Mouse (Mus musculus) layer of hippocampus, adult 18-20 months (tissue): ENCODE results near the gene Fez1. TPM values are rescaled to one million over a fixed set of nuclear protein-coding genes. Genes with fewer than 3 reads are reported as not detected.

Experiments
- DNase-seq, 2 experiments: peaks; one replicate each; pipeline ENCODE4 v3.0.0; 2022; ENCODE audit warnings: low spot score in 2 of 2
- total RNA-seq, 2 experiments: library from RNA; stranded (reverse); gene quantifications; 2 replicates each; pipeline ENCODE4 v1.2.3; 2021

Fez1 gene
- total RNA-seq, 2 experiments from 2014 or later, result 274 to 280 TPM

DNA sequence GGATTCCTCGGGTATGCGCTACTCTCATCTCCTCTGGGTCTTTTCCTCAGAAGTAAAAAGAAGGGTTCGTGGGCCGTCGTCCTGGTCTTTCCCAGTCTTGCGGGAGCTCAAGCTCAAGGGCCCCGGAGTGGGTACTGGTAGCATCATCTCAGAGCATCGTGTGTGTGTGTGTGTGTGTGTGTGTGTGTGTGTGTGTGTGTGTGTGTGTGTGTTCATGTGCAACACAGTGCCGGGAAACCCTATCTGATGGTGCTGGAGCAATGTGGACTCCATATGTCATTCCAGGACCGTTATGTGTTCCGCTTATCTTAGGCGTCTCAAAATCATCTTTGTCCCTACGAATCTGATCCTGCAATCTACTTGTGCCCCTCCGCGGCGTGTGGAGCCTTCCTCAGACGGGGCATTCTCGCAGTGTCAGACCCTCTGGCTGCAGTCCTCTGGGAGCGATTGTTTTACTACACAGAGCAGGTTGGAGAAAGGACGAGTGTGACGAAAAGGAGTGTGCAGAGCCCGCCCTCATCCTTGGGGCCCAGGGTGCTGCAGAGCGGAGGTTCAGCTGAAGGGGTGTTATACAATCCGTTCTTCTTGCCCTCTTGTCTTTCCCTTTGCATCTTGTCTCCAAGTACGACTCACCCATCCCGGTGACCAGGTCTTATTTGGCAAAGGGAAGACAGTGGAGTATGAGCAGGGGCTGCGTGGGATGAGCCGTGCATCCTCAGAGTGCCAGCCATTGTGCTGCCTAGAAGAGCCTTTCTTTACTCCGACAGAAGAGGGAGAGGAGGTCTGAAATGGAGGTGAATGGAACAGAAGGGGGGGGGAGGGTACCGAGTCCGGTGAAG, 11.6 kb downstream of the Fez1 start:
- peak; percentile 42 to 68 for DNase-seq

DNA sequence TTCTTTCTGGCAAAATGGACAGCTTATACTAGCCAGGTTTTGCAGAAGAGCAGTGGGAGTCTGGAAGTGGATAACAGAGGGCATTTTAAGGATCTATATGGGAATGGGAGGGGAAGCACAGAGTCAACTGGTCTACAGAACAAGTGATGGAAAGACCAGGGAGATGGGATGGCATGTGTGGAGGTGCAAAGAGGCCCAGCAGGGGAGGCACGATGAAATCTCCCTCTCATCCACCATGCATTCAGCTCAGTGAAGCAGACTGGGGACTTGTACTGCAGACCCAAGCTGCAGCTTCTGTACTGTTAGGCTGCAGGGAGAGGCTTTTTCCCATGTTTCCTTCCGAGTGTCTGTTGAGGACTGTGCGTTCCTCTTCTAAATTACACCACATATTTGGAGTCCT, 12.2 kb downstream of the Fez1 start:
- DNase-seq, result no peak

DNA sequence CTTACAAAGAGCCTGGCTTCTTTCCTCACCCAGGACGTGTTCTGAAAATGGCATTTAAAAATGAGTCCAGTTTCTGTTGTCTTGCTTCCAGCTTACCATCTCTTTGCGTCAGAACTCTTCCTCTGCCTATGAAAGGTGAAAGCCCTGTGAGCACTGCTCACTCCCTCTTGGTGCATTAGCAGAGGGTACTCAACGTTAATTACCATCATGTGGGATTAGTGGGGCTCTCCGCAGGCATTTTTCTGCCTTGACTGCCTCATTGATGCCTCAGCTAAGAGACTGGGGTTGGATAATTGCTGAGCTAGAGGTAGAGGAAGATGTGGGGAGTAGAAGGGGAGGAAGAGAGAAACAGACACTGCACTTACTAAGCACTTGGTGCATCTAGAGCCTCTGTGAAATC, 24.7 kb downstream of the Fez1 start:
- no peak for DNase-seq

- DNase-seq, result no peak
Observed at GRCm38 (mm10) chr9:36848661-36849060, 27.0 kb downstream of the Fez1 start.

GRCm38 (mm10) chr9:36850091-36850490, 28.4 kb downstream of the Fez1 start:
- DNase-seq, result peak; percentile 32 to 42

DNA sequence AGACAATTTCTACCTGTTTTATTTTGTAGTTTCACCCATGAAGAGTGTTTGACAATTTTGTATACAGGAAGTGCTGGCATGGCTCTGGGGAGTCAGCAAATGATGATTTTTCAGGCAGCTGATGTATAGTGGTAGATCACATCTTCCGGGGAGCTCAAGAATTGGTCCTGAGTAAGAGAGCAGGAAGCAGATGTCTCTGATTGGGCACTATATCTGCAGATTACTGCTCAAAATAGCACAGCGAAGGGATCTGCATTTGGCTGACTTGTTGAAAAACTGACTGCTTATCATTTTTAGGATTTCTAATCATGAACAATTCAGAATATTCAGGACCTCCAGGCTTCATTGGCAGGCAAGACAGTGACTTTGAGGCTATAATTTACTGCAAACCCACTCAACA, 30.5 kb downstream of the Fez1 start:
- no peak for DNase-seq

DNA sequence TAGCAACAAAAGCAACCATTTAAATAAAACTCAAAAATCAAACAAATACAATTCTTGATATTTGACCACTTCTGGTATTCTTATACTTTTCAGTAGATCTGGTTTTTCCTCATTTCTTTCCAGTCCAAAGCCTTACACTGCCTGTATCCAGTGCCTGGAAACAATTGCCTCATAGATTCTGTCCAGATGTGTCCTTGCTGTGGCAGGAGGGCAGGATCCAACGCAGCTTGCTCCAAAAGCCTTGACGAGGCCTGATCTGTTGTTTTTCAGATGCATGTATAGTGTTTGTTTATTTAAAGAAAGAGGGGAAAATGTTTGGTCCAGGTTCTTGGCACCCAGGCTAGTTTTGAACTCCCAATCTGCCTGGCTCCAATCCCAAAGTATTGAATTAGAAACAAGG, 34.7 kb downstream of the Fez1 start:
- DNase-seq, result no peak

- DNase-seq, result no peak
Observed at GRCm38 (mm10) chr9:36857476-36858117, 35.9 kb downstream of the Fez1 start.

DNA sequence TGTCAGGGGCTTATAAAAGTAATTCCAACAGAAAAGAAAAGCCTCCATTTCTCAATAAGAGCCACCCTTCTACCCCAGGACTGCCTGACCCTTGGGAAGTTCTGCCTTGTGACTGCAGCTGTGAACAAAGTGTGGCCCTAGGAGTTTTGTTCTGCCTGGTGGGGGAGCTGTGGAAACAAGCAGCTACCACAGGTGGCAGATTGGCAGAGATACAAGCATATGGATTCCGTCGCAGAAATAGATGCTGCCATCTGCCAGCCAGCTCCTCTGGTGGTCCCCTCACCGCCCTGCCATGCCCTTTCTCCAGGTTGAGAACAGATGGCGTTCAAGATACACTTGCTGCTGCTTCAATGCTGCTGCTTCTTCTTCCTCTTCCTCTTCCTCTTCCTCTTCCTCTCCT, 37.0 kb downstream of the Fez1 start:
- DNase-seq, result peak; percentile 47 to 65

- no peak for DNase-seq
Observed at GRCm38 (mm10) chr9:36862576-36862975, 40.9 kb downstream of the Fez1 start.

DNA sequence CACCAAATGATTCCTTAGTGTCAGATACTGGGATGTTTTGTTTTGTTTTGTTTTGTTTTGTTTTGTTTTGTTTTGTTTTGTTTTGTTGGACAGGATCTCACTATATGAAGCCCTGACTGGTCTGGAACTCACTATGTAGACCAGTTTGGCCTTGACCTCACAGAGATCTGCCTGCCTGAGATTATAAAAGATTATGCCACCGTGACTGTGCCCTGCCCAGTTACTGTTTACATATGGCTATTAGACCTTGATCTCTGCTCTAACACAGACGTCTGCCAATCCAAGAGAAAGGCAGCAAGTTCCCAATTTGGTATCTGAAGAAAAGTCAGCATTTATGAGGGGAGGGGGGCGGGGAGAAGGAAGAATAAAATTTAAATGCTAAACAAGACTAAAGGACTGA, 42.0 kb downstream of the Fez1 start:
- no peak for DNase-seq

DNA sequence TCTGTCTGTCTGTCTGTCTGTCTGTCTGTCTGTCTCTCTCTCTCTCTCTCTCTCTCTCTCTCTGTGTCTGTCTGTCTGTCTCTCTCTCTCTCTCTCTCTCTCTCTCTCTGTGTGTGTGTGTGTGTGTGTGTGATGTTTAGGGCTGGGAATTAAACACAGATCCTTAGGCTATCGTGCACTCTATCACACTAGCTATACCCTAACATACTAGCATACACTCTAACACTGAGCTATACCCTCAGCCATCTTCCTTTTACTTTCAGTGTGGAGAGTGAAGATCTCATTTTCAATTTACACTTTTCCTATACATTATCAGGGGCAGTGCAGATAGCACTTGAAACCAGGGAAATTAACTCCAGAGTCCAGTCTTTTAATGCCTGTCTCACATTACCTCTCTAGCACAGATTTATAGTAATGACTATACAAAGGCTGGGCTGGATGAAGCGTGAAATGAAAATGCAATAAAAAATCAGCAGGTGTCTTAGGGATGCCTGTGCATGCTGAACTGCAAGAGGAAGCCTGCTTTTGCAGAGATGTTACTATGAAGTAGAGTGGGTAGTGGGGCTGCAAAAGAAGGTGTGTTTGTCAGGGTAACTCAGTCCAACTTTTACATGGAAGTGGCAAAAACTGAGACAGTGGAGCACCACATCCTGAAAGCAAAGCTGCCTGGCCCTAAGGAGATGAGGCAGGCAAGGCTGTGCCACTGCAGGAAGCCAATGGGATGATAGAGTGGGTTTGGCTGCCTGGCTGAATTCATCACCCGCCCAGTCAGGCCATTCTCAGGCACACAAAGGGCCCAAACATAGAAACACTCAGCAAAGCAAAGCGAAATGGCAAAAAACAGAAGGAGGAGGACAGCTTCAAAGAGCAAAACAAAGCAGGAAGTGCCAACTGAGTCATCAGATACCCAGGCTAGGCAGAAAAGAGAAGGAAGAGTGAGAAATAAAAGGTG, 43.5 kb downstream of the Fez1 start:
- peak; percentile 29 to 59 for DNase-seq

- DNase-seq, result no peak
Observed at GRCm38 (mm10) chr9:36868662-36869061, 47.0 kb downstream of the Fez1 start.

- DNase-seq, result no peak
Observed at GRCm38 (mm10) chr9:36870263-36870662, 48.6 kb downstream of the Fez1 start.

GRCm38 (mm10) chr9:36873796-36874195, 52.1 kb downstream of the Fez1 start:
- no peak for DNase-seq

DNA sequence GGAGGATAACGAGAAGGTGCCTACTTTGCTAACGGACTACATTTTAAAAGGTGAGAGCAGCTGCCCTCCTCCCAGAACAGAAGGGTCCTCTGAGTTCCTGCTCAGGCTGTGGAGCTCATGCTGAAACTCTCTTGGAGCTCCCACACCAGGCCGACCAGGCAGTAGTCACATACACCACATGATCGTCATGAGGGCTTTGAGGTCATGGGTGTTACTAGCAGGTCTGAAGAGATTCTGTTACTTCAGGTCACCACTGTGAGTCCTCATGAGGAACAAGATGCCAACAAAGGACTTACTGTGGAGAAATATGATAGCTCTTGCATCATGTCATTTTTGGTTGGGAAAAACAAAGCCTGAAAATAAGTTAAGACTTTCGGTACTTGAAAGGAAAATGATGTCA, 54.6 kb downstream of the Fez1 start:
- no peak for DNase-seq

- DNase-seq, result no peak
Observed at GRCm38 (mm10) chr9:36876787-36877186, 55.1 kb downstream of the Fez1 start.

- DNase-seq, result peak in 1 of 2 experiments; percentile 30
Observed at GRCm38 (mm10) chr9:36881615-36882014, 60.0 kb downstream of the Fez1 start.

- DNase-seq, result peak; percentile 33 to 72
Observed at GRCm38 (mm10) chr9:36882034-36882745, 60.5 kb downstream of the Fez1 start.

GRCm38 (mm10) chr9:36883569-36883968, 61.9 kb downstream of the Fez1 start:
- no peak for DNase-seq

- DNase-seq, result peak in 1 of 2 experiments; percentile 30
Observed at GRCm38 (mm10) chr9:36885237-36885636, 63.6 kb downstream of the Fez1 start.
